In the genomic region with DNA sequence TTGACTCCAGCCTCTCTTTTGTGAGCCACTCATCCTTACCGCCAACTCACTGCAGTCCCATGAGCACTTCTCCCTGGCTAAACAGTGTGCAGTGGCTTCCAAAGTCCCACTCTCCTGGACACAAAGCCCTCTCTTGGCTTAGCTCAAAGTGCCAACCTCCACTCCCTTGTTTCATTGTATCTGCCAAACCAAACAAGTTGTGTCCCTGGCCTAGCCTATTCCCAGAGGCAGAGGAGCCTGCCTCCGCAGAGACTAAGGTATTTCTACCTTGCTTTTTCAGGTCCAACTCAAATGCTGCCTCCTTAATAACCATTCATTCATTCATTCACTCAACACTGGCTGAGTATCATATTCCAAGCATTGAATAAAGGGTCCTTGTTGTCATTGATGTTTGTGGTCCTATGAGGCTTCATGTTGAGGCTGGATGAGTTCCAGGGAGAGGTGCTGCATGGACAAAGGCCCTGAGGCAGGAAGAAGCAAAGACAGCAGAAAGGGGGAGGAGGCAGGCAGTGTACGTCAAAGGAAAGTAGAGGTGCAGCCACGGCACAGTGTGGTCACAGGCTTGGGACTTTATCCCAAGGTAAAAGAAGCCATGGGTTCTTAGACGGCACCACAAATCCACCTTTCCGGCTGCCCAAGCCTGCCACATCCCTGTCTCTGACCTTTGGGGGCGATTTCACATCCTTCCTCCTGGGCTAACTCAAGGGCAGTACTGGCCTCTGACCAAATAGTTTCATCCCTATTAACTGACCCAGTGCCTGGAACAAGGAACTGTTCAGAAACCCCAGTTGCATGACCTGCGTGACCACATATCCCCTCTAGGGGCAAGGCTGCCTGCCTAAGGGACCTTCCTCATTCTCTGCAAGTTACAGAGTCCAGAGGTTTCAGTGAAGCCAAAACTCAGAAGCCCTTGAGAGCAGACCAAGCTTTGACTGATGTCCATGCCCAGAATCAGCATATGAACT, we compare ENCODE assay signal across 14 mouse cellular contexts.
DNase-seq lines count a peak whose midpoint lies in the region; ATAC-seq and TF ChIP-seq lines count a peak whose summit lies in the region.
"Had no signal": no experiment of that assay in that cellular context is flagged by ENCODE, and none has a peak within 500 bp of the region (broad histone marks: within the 10 kb centered on the region; RNA-seq: fewer than 3 reads in every experiment).

No protein-coding gene starts in this region.

- no peak overlapping the region for H3K9ac ChIP-seq in liver, embryonic 14.5 days (replicated peaks)
- H3K9ac ChIP-seq: liver, embryonic 13.5 days; stomach, embryonic 15.5 days had no signal

- no peak overlapping the region for H3K4me3 ChIP-seq in liver, embryonic 14.5 days (ENCODE audit: insufficient read depth in 1 of 2, low read depth in 2 of 2, low read length in 2 of 2)
- H3K4me3 ChIP-seq: liver, embryonic 13.5 days; myocyte; stomach, embryonic 15.5 days had no signal

- no peaks in the 10 kb centered on the region for H3K4me1 ChIP-seq in liver, embryonic 14.5 days (replicated peaks; ENCODE audit: control insufficient read depth in 2 of 2, insufficient read depth in 2 of 2, low read length in 1 of 2)
- H3K4me1 ChIP-seq: liver, embryonic 13.5 days had no signal

- no peak for ATAC-seq in liver, embryonic 14.5 days (ENCODE audit: insufficient read depth)
- ATAC-seq: CD4-positive, CD25-positive, alpha-beta regulatory T cell, adult 4 months had no signal

- H3K27ac ChIP-seq in liver, embryonic 14.5 days, result no peak overlapping the region
- H3K27ac ChIP-seq: hindbrain, embryonic 14.5 days; liver, embryonic 13.5 days; stomach, embryonic 15.5 days had no signal

- no peaks in the 10 kb centered on the region for H3K9me3 ChIP-seq in liver, embryonic 14.5 days (ENCODE audit: control insufficient read depth, low read length)
- H3K9me3 ChIP-seq: liver, embryonic 13.5 days; stomach, embryonic 15.5 days had no signal

- H3K27me3 ChIP-seq in liver, embryonic 14.5 days (ENCODE audit: control insufficient read depth, insufficient read depth, low read length), result no peaks in the 10 kb centered on the region; the same call in none of the 2 replicates
- H3K27me3 ChIP-seq: stomach, embryonic 15.5 days had no signal

- TF ChIP-seq EP300 in liver, embryonic 14.5 days (IDR thresholded peaks at IDR 0.05; ENCODE audit: low read depth), result no peak

- 59% methylated on average over 8 of the region's 8 CpGs for WGBS in liver, embryonic 14.5 days (ENCODE audit: insufficient replicate concordance)

- no peaks in the 10 kb centered on the region for H3K36me3 ChIP-seq in liver, embryonic 14.5 days (replicated peaks; ENCODE audit: control insufficient read depth, insufficient read depth, low read depth)
- H3K36me3 ChIP-seq: liver, embryonic 13.5 days; stomach, embryonic 15.5 days had no signal

- no peak overlapping the region for H3K4me2 ChIP-seq in liver, embryonic 14.5 days (ENCODE audit: low read depth)
- H3K4me2 ChIP-seq: hindbrain, embryonic 14.5 days; liver, embryonic 13.5 days; stomach, embryonic 15.5 days had no signal

- peak; percentile 15; the same call in 1 of the 2 replicates for TF ChIP-seq CTCF in liver, embryonic 14.5 days (IDR thresholded peaks at IDR 0.05; ENCODE audit: low read depth)

- DNase-seq in heart, adult 11 months, result peak; percentile 92
- no peak for DNase-seq in heart, postnatal 4 days
- no peak for DNase-seq in liver, embryonic 14.5 days (ENCODE audit: low read depth in 3 of 3, low spot score in 3 of 3)
- no peak for DNase-seq in liver
- DNase-seq in urinary bladder, postnatal 4 days (ENCODE audit: low spot score in 2 of 2), result peak; percentile 15 to 58
- no peak for DNase-seq in urinary bladder, postnatal 10 days (ENCODE audit: low spot score)
- DNase-seq in Muller cell, postnatal 12 days (ENCODE audit: inconsistent ontology term), result no peak
- no peak for DNase-seq in cerebellum, adult 9-11 months
- DNase-seq: layer of hippocampus, adult 9-11 months; liver, embryonic 13.5 days had no signal

Comparison
In these comparisons a context has a peak if more than half of its experiments do, and no peak if none do; other contexts are left out.
1. DNase-seq: peak in heart, adult 11 months (single experiment) and urinary bladder, postnatal 4 days (2 of 2); none in heart, postnatal 4 days (single experiment), liver, embryonic 14.5 days (0 of 3), liver (single experiment), urinary bladder, postnatal 10 days (single experiment), Muller cell, postnatal 12 days (single experiment) and cerebellum, adult 9-11 months (single experiment).